Mouse (Mus musculus): ENCODE measurements around the gene 1700001P01Rik. TPM values are rescaled to one million over a fixed set of nuclear protein-coding genes. Genes with fewer than 3 reads are reported as not detected.

Gene 1700001P01Rik
- total RNA-seq (2023) = not detected in 2 replicates

DNA sequence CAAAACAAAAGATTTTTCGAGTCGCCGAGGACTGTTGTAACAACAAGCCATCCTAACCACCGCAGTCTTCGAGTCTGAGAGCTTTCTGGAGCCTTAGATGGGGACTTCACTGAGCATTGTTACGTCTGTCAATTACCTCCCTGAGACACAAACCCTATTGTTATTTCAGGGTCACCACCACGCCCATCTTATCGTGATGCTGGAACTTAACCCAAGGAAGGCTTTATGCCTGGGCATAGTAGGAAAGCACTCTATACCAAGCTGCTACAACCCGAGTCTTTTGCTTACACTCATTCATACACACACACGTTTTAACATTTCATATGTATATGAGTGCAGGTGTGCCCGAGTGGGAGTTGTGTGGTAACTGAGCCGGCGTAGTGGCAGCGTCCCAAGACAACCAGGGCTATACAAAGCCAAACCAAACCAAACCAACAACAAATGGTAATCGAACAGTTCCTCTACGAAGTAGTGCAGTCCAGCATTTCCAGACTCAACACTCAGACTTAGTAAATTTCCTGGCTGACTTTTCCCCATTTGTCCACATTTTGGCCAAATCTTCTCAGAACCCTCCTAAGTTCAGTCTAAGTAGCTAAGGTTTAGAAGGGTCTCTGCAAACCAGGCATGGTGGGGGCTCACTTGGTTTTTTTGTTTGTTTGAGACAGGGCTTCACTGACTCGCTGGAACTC, at the start of gene 1700001P01Rik:
1700001P01Rik (minus strand) TSS at position 111 of the 689 bp plus-strand sequence.

DNA sequence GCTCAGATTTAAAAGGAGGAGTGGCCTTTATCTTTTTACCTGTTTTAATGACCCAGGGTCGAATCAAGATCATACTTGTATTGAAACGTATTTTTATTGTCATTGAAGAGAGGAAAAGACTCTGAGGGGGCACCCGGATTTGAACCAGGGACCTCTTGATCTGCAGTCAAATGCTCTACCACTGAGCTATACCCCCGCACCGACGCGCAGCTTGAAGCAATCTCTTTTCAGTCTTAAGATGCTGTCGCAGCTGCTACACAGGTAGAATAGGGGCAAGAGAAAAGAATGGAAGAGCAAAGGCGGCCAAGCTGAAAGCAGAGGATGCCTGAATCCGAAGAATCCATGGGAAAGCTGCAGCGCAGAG, 23.0 kb upstream of the 1700001P01Rik start, which contains the start of gene Lasp1:
Lasp1 (plus strand) TSS at position 219 of the 364 bp plus-strand sequence.

DNA sequence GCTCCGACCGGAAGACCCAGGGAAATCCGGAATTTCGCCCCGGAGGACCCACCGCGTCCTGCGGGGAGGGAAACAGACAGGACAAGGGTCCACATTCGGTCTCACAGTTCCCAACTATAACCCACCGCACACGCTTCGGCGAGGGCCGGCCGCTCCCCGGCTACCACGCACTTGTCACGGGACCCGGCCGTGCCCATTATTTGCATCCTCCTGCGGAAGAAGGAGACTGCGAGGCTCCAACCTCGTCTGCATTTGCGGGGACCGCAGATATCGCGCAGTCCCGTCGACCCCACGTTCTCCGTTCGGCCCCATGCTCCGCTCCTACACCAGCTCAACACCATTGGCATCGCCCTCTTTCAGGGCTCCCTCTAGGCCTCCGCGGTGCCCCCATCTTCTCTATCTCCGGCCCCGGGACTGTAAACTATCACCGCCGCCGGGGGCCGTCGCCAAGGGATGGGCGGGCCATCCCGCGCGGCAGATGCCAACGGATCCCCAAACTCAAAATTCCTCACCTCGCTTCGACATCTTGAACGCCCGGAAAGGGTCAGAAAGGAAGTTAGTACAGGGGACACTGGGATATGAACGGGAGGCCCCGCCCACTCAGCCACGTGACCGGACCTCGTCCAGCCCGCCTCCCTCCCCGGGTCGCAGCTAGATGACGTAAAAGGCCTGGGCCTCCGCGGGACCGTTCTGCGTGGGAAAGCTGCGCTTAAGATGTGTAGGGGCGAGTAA, 6.3 kb upstream of the 1700001P01Rik start, which contains the start of gene Rpl23:
Rpl23 (minus strand) TSS at position 606 of the 732 bp plus-strand sequence.

DNA sequence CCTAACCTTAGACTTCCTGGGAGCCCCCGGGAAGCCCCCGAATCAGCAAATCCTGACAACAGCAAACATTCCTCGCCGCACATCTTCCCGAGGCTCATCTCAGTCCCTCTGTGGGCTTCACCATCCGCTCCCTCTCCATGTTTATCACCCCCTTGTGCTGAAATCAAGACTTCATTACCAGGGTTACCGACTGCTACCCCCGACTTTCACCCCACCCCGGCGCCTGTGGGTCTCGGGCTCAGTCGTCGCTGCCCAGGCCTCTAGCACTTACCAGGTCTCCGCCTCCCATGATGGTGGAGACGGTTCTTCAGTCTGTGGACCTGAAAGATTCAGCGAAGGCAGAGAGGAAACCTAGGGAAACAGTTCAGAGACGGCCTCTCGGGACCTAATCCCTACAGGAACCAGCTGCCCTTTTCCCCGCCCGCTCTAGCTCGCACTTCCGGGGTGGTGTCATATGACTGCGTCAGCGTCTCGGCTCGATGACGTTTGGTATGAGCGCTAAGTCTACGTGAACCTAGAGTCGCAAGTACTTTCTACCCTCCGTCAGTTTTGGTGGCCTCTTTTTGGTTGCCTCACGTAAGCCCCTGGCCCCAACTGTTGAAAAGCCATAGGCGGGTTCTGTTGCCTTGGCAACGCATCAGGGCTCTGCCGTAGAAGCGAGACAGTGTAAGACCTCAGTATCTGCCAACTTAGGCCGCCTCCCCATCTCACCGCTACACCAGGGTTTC, 9.4 kb downstream of the 1700001P01Rik start, which contains the start of gene Cwc25:
Cwc25 (minus strand) TSS at position 403 of the 728 bp plus-strand sequence.

GRCm38 (mm10) chr11:97744063-97744717, 31.5 kb downstream of the 1700001P01Rik start, which contains the start of gene Pip4k2b:
Pip4k2b (minus strand) TSS chr11:97744704.

Other genes with a start within 250 kb of the 1700001P01Rik start
- not detected in 2 replicates for gene Srcin1, start 199.7 kb downstream of the 1700001P01Rik start, total RNA-seq (2023)
- 0.43 and 1.6 TPM in 2 replicates for gene Epop, start 146.2 kb downstream of the 1700001P01Rik start, total RNA-seq (2023)
- 6.6 and 9.1 TPM in 2 replicates for gene Mllt6, start 112.5 kb downstream of the 1700001P01Rik start, total RNA-seq (2023)
- 5.6 and 7.7 TPM in 2 replicates for gene Cisd3, start 90.1 kb downstream of the 1700001P01Rik start, total RNA-seq (2023)
- gene Pcgf2, start 75.4 kb downstream of the 1700001P01Rik start, total RNA-seq (2023) = 0.77 and 1.0 TPM in 2 replicates
- 94.9 and 106 TPM in 2 replicates for gene Psmb3, start 72.5 kb downstream of the 1700001P01Rik start, total RNA-seq (2023)
- gene Pip4k2b, start 31.2 kb downstream of the 1700001P01Rik start, total RNA-seq (2023) = 21.9 and 24.1 TPM in 2 replicates
- 60.7 and 93.3 TPM in 2 replicates for gene Cwc25, start 9.4 kb downstream of the 1700001P01Rik start, total RNA-seq (2023)
- gene Rpl23, start 6.5 kb upstream of the 1700001P01Rik start, total RNA-seq (2023) = 395 and 426 TPM in 2 replicates
- gene Lasp1, start 23.1 kb upstream of the 1700001P01Rik start, total RNA-seq (2023) = 424 and 430 TPM in 2 replicates
- 0.69 and 0.91 TPM in 2 replicates for gene B230217C12Rik, start 64.9 kb upstream of the 1700001P01Rik start, total RNA-seq (2023)
- gene Fbxo47, start 108.2 kb upstream of the 1700001P01Rik start, total RNA-seq (2023) = 0.44 TPM in 1 of 2 replicates, not detected in the other
- 5.1 and 5.4 TPM in 2 replicates for gene Plxdc1, start 210.5 kb upstream of the 1700001P01Rik start, total RNA-seq (2023)
- 13.1 and 19.9 TPM in 2 replicates for gene Arl5c, start 220.3 kb upstream of the 1700001P01Rik start, total RNA-seq (2023)
- gene Cacnb1, start 247.1 kb upstream of the 1700001P01Rik start, total RNA-seq (2023) = 0.88 and 0.92 TPM in 2 replicates